Mouse (Mus musculus) heart, postnatal 4 days (tissue): ENCODE measurements around the gene Rhox2f. TPM values are rescaled to one million over a fixed set of nuclear protein-coding genes. Genes with fewer than 3 reads are reported as not detected.
"Not testable (repeated sequence)": the region's sequence is repeated elsewhere in the genome, so short reads cannot be mapped to it uniquely, and the experiment has no call there.

Source experiments
- DNase-seq: peaks from one replicate; pipeline ENCODE4 v3.0.0; 2021
- total RNA-seq, 2 experiments: library from RNA; stranded (reverse); gene quantifications; 2 replicates each; pipeline ENCODE4 v1.2.3; 2021

Rhox2f gene
- total RNA-seq: not detected

DNA sequence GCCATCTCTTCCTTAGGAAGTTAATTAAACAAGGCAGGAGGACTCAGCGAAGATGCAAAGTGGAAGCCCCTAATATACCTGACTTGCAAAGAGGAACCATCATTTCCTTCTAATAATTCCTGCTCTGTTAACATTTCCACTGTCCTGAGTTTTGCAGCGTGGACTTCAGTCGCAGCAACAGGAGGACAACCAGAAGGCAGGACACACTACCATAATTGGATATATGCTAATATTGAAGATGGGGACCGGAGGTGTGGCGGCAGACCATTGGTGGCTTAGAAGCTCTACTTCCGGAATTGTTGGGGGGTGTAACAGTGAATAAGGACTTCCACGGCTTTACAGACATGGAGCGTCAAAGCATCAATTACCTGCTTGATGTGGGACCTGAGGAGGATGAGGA, at the start of gene Rhox2f:
TSS of gene Rhox2f (plus strand) at position 301 of the 400 bp plus-strand sequence.
- DNase-seq: not testable (repeated sequence)

DNA sequence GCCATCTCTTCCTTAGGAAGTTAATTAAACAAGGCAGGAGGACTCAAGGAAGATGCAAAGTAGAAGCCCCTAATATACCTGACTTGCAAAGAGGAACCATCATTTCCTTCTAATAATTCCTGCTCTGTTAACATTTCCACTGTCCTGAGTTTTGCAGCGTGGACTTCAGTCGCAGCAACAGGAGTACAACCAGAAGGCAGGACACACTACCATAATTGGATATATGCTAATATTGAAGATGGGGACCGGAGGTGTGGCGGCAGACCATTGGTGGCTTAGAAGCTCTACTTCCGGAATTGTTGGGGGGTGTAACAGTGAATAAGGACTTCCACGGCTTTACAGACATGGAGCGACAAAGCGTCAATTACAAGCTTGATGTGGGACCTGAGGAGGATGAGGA, 41.1 kb upstream of the Rhox2f start, which contains the start of gene Rhox2e:
TSS of gene Rhox2e (plus strand) at position 301 of the 400 bp plus-strand sequence.
- not testable (repeated sequence) for DNase-seq

DNA sequence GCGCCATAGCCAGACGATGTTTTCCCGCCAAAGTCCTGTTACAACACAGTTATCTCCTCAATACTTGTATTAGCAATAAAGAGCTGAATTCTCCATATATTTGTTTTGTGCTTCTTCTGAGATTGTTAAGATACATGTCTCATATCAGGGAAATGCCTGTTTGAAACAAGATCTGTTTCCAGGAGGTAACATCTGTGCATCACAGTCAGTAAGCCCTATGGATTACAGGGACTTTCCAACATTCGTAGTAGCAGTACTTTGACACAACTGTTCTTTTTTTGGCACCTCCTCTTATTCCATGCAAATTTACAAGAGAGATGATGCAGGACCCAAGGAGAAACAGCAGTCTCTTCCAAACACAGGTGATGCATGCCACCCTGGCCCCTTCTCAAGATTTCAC, 29.5 kb upstream of the Rhox2f start, which contains the start of gene Rhox3e:
TSS of gene Rhox3e (plus strand) at position 301 of the 400 bp plus-strand sequence.
- not testable (repeated sequence) for DNase-seq

DNA sequence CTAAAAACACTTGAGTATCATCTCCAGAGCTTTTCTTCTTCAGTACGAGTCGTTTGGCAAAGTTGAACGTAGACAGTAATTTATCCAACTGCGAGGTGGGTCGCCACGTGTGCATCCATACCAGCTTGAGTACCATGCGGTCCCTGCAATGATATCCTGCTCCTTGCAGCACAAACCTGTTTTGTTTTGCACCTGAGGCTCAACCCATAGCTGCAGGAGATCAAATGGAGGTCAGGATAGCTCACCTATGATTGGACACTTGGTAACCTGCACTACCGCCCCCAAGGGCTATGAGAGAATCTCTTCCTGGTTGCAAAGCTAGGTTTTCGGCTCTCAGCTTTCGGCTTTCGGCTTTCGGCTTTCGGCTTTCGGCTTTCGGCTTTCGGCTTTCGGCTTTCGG, 14.1 kb upstream of the Rhox2f start, which contains the start of gene Rhox4e:
TSS of gene Rhox4e (plus strand) at position 301 of the 400 bp plus-strand sequence.
- DNase-seq: not testable (repeated sequence)

DNA sequence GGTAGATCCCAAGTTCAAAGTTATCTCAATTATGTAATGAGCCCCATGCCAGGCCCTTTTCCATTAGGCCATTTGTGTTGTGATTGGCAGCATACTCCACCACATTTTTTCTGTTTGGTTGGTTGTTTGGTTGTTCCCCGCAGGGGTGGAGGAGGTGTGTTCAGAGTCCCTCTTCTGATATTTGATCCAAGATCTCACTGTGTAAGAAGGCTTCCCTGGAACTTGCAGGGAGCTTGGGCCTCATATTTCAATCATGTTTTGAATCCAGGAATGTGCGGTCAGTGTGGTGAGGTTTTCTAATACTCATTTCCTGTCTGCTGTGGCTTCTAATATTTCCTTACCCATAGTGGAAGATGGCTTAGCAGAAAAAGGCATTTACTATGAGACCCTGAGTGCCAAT, 1.4 kb downstream of the Rhox2f start:
- DNase-seq: not testable (repeated sequence)

DNA sequence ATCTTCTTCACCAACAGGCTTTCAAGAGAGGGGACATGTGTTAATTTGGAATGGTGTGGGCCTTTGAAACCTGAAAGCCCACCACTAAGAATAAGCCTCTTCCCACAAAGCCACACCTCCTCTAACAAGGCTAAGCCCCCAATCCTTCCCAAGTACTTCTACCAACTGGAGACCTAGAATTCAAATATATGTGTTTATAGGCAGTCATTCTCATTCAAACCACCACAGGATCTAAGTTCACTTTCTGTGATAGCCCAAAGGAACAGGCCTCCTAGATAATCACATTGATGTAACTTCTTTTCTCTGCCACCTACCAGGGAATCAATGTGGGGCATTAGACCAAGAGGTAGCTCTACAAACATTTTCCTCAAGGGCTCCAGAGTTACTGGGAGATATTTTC, 9.5 kb downstream of the Rhox2f start, which contains the start of gene Rhox3f:
TSS of gene Rhox3f (plus strand) at position 301 of the 400 bp plus-strand sequence.
- DNase-seq: not testable (repeated sequence)

DNA sequence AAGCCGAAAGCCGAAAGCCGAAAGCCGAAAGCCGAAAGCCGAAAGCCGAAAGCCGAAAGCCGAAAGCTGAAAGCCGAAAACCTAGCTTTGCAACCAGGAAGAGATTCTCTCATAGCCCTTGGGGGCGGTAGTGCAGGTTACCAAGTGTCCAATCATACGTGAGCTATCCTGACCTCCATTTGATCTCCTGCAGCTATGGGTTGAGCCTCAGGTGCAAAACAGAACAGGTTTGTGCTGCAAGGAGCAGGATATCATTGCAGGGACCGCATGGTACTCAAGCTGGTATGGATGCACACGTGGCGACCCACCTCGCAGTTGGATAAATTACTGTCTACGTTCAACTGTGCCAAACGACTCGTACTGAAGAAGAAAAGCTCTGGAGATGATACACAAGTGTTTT, 36.4 kb downstream of the Rhox2f start, which contains the start of gene Rhox4f:
TSS of gene Rhox4f (minus strand) at position 101 of the 400 bp plus-strand sequence.
- not testable (repeated sequence) for DNase-seq

Other genes starting within 250 kb of the Rhox2f start
- not detected for gene Rhox3a2, start 191.4 kb upstream of the Rhox2f start, total RNA-seq
- gene Rhox4a2, start 180.6 kb upstream of the Rhox2f start, total RNA-seq: not detected
- gene Rhox2b, start 159.3 kb upstream of the Rhox2f start, total RNA-seq: not detected
- gene Rhox4b, start 138.9 kb upstream of the Rhox2f start, total RNA-seq: not detected
- gene Rhox2c, start 117.7 kb upstream of the Rhox2f start, total RNA-seq: not detected
- gene Rhox3c, start 112.8 kb upstream of the Rhox2f start, total RNA-seq: not detected
- not detected for gene Rhox4c, start 91.1 kb upstream of the Rhox2f start, total RNA-seq
- gene Rhox2d, start 78.0 kb upstream of the Rhox2f start, total RNA-seq: not detected
- gene Rhox4d, start 57.0 kb upstream of the Rhox2f start, total RNA-seq: not detected
- not detected for gene Rhox2e, start 41.0 kb upstream of the Rhox2f start, total RNA-seq
- gene Rhox3e, start 29.4 kb upstream of the Rhox2f start, total RNA-seq: not detected
- gene Rhox4e, start 14.0 kb upstream of the Rhox2f start, total RNA-seq: not detected
- not detected for gene Rhox3f, start 9.6 kb downstream of the Rhox2f start, total RNA-seq
- not detected for gene Rhox4f, start 36.3 kb downstream of the Rhox2f start, total RNA-seq
- gene Rhox3g, start 57.2 kb downstream of the Rhox2f start, total RNA-seq: not detected
- gene Rhox2g, start 72.1 kb downstream of the Rhox2f start, total RNA-seq: not detected
- not detected for gene Rhox4g, start 79.9 kb downstream of the Rhox2f start, total RNA-seq
- gene Rhox3h, start 97.4 kb downstream of the Rhox2f start, total RNA-seq: not detected
- not detected for gene Rhox2h, start 101.9 kb downstream of the Rhox2f start, total RNA-seq
- 1 to 10 TPM; 3.2 to 7.1 TPM for gene Rhox5, start 233.4 kb downstream of the Rhox2f start, total RNA-seq